Mouse (Mus musculus) limb, embryonic 11.5 days (tissue): ENCODE data around the gene Pdk1. TPM values are rescaled to one million over a fixed set of nuclear protein-coding genes. Genes with fewer than 3 reads are reported as not detected.
"Not testable (repeated sequence)": the region's sequence is repeated elsewhere in the genome, so short reads cannot be mapped to it uniquely, and the experiment has no call there.

Experiments used
- ATAC-seq: fragments of 200-750 bp; cut with Nextera tagmentation; 2 replicates; pipeline ENCODE4 v1.8.0; 2017; ENCODE audit warnings: low read depth; ENCODE audit not compliant: insufficient number of reproducible peaks, low FRiP score, low TSS enrichment
- DNase-seq: peaks from one replicate; pipeline ENCODE4 v3.0.0-alpha.2; 2015; ENCODE audit warnings: low spot score
- H3K27ac ChIP-seq: fragments of 300-500 bp; sonication (generic); replicated peaks from 2 replicates; pipeline ENCODE4 v1.5.1; 2014; ENCODE audit warnings: low read depth, mild to moderate bottlenecking, low read length
- H3K27me3 ChIP-seq: fragments of 300-500 bp; sonication (generic); 2 replicates; pipeline ENCODE4 v1.6.1; 2014; ENCODE audit warnings: mild to moderate bottlenecking, low read length, mixed read lengths; ENCODE audit not compliant: control insufficient read depth, insufficient read depth
- H3K36me3 ChIP-seq: fragments of 300-500 bp; sonication (generic); 2 replicates; pipeline ENCODE4 v1.6.1; 2014; ENCODE audit warnings: mild to moderate bottlenecking, low read length, moderate library complexity, mixed read lengths; ENCODE audit not compliant: control insufficient read depth, insufficient read depth
- H3K4me1 ChIP-seq: fragments of 300-500 bp; sonication (generic); 2 replicates; pipeline ENCODE4 v1.6.1; 2014; ENCODE audit warnings: low read length, mixed read lengths; ENCODE audit not compliant: control insufficient read depth, insufficient read depth
- H3K4me2 ChIP-seq: fragments of 300-500 bp; sonication (generic); 2 replicates; pipeline ENCODE4 v1.6.1; 2014; ENCODE audit warnings: low read depth, mild to moderate bottlenecking, moderate library complexity; ENCODE audit not compliant: severe bottlenecking
- H3K4me3 ChIP-seq: fragments of 300-500 bp; sonication (generic); 2 replicates; pipeline ENCODE4 v1.5.1; 2014; ENCODE audit warnings: low read depth, low read length
- H3K9ac ChIP-seq: fragments of 300-500 bp; sonication (generic); 2 replicates; pipeline ENCODE4 v1.6.1; 2014; ENCODE audit warnings: mild to moderate bottlenecking, low read length
- H3K9me3 ChIP-seq: fragments of 300-500 bp; sonication (generic); 2 replicates; pipeline ENCODE4 v1.6.1; 2016; ENCODE audit warnings: low read length; ENCODE audit not compliant: control insufficient read depth
- WGBS: fragments of 180-500 bp; shearing (Covaris S2); extraction: QIAGEN DNeasy Blood & Tissue Kit; methylation state at CpG from one replicate; pipeline ENCODE4 v1.1.7; 2014; 5-methylcytosine and 5-hydroxymethylcytosine counted together
- polyA plus RNA-seq: library from polyadenylated mRNA; unstranded; fragments of >200 nt; fragmentation: Nextera tagmentation; extraction: Ambion mirVana; gene quantifications from 2 replicates; pipeline ENCODE4 v1.2.1, GENCODE M21; 2014

The Pdk1 gene
- polyA plus RNA-seq, 1 experiment from 2014 or later, result 49.1 TPM

DNA sequence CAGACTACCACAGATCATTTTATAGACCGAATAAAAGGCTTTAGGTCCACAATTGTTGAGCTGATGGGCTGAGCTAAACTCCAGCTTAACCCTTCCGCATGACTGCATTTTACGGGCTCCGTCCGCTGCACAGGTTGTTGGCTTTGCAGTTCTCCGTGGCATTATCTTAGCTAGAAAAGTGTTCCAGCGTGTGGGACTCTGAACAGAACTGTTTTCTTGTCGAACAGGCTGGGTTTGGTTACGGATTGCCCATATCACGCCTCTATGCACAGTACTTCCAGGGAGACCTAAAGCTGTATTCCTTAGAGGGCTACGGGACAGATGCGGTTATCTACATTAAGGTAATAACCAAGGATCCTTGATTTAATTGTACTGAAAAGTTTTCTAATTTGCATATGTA is 24.4 kb downstream of the Pdk1 start:
- DNase-seq, result no peak
- Histone ChIP-seq H3K9ac (no peak overlapping the region), H3K4me2 (no peak overlapping the region), H3K4me3 (no peak overlapping the region), H3K9me3 (no peaks in the 10 kb centered on the region), H3K27ac (no peak overlapping the region), H3K36me3 (peaks cover 2% of the 10 kb centered on the region; the same call in 1 of the 2 replicates), H3K4me1 (no peaks in the 10 kb centered on the region), H3K27me3 (no peaks in the 10 kb centered on the region)
- 91% methylated on average over 12 of the region's 12 CpGs for WGBS
- no peak for ATAC-seq

DNA sequence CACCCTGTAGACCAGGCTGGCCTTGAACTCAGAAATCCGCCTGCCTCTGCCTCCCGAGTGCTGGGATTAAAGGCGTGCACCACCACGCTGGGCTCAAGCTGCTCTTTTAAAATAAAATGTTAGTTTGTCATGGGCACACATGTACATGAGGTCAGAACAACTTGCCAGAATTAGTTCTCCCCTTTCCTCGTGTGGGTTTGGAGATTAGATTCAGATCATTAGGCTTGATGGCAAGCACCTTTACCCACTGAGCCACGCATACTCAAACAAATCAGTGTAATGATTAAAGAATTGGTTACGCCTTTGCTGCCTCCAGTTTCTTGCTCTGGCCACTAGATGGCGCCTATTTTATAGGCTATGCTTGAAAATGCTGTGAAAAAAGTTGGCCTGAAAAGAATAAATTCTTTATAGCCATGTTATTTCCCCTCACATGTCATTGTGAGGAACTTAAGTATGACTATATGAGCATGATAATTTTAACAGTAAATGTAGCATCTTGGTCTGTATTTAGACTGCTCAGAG is 25.4 kb downstream of the Pdk1 start:
- no peak for ATAC-seq
- Histone ChIP-seq H3K9ac (no peak overlapping the region), H3K36me3 (no peaks in the 10 kb centered on the region; the same call in 1 of the 2 replicates), H3K9me3 (no peaks in the 10 kb centered on the region), H3K27me3 (no peaks in the 10 kb centered on the region), H3K27ac (no peak overlapping the region), H3K4me3 (no peak overlapping the region), H3K4me1 (no peaks in the 10 kb centered on the region), H3K4me2 (no peak overlapping the region)
- WGBS, result 64% methylated on average over 8 of the region's 8 CpGs
- DNase-seq, result peak; percentile 38

DNA sequence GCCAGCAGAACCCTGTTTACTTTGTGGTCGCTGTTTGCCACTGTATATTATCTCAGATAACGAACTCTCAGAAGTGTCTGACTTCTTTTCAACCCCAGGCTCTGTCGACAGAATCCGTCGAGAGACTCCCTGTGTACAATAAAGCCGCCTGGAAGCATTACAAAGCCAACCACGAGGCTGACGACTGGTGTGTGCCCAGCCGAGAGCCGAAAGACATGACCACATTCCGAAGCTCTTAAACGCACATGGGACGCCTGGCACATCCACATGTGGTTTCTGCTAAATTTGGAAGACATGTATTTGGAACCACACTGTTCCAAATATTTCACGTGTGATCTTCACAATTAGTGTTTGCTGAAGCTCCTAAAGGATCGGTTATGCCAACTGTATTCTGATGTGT is 26.9 kb downstream of the Pdk1 start:
- Histone ChIP-seq H3K9ac (no peak overlapping the region), H3K4me1 (no peaks in the 10 kb centered on the region), H3K27me3 (no peaks in the 10 kb centered on the region), H3K27ac (no peak overlapping the region), H3K4me2 (no peak overlapping the region), H3K36me3 (no peaks in the 10 kb centered on the region), H3K9me3 (no peaks in the 10 kb centered on the region), H3K4me3 (no peak overlapping the region)
- no peak for ATAC-seq
- no peak for DNase-seq
- 91% methylated on average over 15 of the region's 15 CpGs for WGBS

DNA sequence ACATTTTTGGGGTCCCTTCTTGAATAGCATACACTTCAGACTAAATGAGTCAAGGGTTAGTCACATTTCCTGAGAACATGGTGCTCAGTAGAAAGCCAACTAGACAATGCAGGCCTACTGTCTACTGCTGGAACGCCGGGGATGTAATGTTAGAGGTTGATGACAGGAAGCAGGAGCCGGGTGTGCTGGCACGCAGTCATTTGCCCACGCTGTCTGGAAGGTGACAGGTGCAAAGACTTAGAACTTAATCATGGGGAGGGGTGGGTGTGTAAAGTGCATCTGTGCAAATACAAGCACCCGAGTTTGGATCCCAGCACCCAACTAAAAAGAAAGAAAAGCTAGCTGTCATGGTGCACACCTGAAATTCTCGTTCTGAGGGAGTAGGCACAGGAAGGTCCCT is 32.1 kb downstream of the Pdk1 start:
- WGBS, result 92% methylated on average over 7 of the region's 7 CpGs
- Histone ChIP-seq H3K9ac (no peak overlapping the region), H3K36me3 (no peaks in the 10 kb centered on the region), H3K4me2 (no peak overlapping the region), H3K27ac (no peak overlapping the region), H3K27me3 (no peaks in the 10 kb centered on the region), H3K9me3 (no peaks in the 10 kb centered on the region), H3K4me1 (no peaks in the 10 kb centered on the region), H3K4me3 (no peak overlapping the region)
- DNase-seq (no peak), ATAC-seq (no peak)

DNA sequence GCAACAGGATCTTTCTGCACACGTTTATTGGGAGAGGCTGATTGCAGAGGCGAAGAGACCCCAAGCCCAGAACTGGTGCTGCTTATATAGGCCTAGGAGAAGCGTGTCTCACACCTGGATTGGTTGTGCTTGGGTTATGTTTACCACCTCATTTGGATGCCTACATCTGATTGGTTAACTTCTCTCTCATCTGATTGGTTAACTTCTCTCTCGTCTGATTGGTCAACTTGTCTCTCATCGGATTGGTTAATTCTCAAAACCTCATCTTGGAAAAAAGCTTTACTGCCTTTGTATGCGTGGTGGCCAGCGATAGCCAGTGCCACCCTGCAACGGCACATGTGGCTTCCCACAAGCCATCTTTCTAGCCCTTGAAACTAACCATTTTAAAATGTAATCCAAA is 33.3 kb downstream of the Pdk1 start:
- H3K4me3 ChIP-seq, H3K9me3 ChIP-seq, H3K27ac ChIP-seq, H3K4me1 ChIP-seq, H3K27me3 ChIP-seq, H3K4me2 ChIP-seq, DNase-seq, H3K9ac ChIP-seq, ATAC-seq, H3K36me3 ChIP-seq: not testable (repeated sequence)
- whole genome bisulfite sequencing, result 91% methylated on average over 8 of the region's 8 CpGs

DNA sequence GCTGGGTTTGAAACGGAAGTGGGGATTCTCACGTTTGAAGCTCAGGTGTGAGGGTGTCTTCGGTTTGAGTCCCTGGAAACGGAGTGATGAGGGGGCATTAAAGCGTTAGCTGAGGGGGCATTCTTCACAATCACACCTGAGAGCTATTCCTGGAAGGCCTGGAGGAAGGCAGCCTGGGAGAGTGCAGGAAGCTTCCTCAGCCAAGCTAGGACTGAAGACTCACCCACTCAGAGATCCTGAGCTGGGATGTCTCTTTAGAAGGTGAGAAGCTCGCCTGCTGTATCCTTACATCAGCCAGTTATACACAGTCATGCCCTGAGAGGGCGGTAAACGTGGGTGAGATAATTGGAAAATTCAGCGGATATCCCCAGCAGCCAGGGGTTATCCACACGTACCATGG is 40.9 kb downstream of the Pdk1 start:
- WGBS, result 79% methylated on average over 10 of the region's 10 CpGs
- Histone ChIP-seq H3K4me3 (no peak overlapping the region), H3K4me2 (no peak overlapping the region), H3K27me3 (no peaks in the 10 kb centered on the region), H3K9ac (no peak overlapping the region), H3K27ac (no peak overlapping the region), H3K4me1 (no peaks in the 10 kb centered on the region), H3K9me3 (no peaks in the 10 kb centered on the region), H3K36me3 (no peaks in the 10 kb centered on the region)
- no peak for DNase-seq
- no peak for ATAC-seq

DNA sequence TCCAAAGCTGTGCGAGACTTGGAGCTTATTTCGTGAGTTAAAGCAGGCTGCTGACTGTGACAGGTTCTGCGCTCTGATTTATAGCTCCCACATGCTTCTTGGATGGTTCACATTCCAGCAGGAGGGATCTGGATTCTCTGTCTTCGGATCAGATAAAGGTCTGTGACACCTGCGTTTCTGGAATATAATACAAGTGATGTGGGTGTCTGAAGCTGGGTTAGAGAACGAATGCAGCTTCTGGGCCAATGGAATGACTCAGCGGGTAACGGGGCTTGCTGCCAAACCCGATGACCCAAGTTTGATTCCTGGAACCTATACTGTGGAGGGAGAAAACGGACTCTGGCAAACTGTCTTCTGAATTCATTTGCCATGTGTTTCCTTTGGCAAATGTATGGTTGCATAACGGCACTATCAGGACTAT is 46.2 kb downstream of the Pdk1 start:
- no peaks in the 10 kb centered on the region for H3K9me3 ChIP-seq
- DNase-seq (peak; percentile 46), ATAC-seq (no peak)
- no peaks in the 10 kb centered on the region for H3K36me3 ChIP-seq
- 49% methylated on average over 11 of the region's 11 CpGs for WGBS
- no peak overlapping the region for H3K4me3 ChIP-seq
- no peak overlapping the region for H3K4me2 ChIP-seq
- no peak overlapping the region for H3K27ac ChIP-seq
- H3K9ac ChIP-seq, result no peak overlapping the region
- no peaks in the 10 kb centered on the region for H3K27me3 ChIP-seq
- no peaks in the 10 kb centered on the region for H3K4me1 ChIP-seq

DNA sequence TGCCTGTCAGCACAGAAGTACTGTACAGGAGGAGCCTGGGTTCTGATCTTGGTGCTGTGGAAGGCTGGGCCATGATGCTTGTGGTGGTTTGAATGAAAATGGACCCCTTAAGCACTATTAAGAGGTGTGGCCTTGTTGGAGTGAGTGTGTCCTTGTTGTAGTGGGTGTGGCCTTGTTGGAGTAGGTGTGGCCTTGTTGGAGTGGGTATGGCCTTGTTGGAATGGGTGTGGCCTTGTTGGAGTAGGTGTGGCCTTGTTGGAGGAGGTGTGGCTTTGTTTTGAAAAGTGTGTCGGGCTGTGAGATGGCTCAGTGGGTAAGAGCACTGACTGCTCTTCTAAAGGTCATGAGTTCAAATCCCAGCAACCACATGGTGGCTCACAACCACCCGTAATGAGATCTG is 51.9 kb downstream of the Pdk1 start:
- not testable (repeated sequence) for H3K27ac ChIP-seq, H3K27me3 ChIP-seq, ATAC-seq, H3K36me3 ChIP-seq, H3K4me1 ChIP-seq, DNase-seq, H3K9me3 ChIP-seq, H3K4me3 ChIP-seq, H3K4me2 ChIP-seq, H3K9ac ChIP-seq
- WGBS, result 97% methylated on average over 2 of the region's 2 CpGs

DNA sequence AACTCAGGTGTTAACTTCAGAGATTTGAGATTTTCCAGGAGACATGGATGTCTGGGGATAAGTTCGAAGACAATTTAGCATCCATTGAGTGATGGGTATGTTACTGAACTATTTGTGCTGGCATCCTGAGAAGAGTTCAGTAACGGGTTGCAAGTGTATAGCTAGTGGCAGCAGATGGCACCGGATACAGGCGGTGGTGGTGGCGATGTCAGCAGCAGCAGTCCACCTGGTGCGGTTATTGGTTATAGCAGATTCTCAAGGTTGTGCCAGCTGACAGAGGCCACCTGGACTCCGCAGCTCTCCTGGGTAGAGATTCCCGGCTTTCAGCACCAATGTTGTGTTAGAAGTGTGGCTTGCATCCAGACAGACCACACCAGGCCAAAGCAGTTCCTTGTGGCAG is 61.0 kb downstream of the Pdk1 start:
- Histone ChIP-seq H3K4me1 (no peaks in the 10 kb centered on the region), H3K4me3 (no peak overlapping the region), H3K4me2 (no peak overlapping the region), H3K9ac (no peak overlapping the region), H3K27me3 (no peaks in the 10 kb centered on the region), H3K9me3 (no peaks in the 10 kb centered on the region), H3K36me3 (no peaks in the 10 kb centered on the region), H3K27ac (no peak overlapping the region)
- DNase-seq, result no peak
- WGBS, result 91% methylated on average over 8 of the region's 8 CpGs
- ATAC-seq, result no peak
